Mouse (Mus musculus) E14TG2a.4 (cell line): ENCODE results near the gene Cntn2.

Experiments used
- CTCF ChIP-seq: conservative IDR thresholded peaks from 2 replicates; pipeline ENCODE4 v1.5.1; 2014; ENCODE audit warnings: low read length
- NANOG ChIP-seq: IDR thresholded peaks from 2 replicates; pipeline ENCODE4 v1.6.1; 2014; ENCODE audit warnings: borderline replicate concordance, low read length, mixed read lengths
- POU5F1 ChIP-seq: IDR thresholded peaks from 2 replicates; pipeline ENCODE4 v1.6.1; 2014; ENCODE audit warnings: low read length, borderline replicate concordance

DNA sequence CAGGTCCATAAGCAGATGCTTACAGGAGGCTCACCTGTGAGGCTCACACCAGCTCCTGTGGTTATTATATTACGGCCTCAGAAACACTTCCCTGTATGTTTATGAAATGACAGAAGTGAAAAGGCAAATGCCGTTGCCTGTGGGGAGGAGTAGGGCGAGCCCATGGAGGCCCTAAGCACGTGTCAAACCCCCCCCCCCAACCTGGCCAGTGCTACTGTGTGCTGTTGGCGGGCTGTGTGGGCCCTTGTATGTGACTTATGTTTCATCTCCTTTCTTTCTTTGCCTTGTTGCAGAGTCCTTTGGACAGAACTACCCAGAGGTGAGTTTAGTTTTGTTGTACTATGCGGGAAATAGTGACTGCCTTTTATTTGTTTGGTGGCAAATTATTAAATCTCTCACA, 59.3 kb downstream of the Cntn2 start:
- no peak for TF ChIP-seq CTCF
- TF ChIP-seq POU5F1, result no peak
- TF ChIP-seq NANOG, result no peak
